Mouse (Mus musculus) limb, embryonic 14.5 days (tissue): ENCODE data around the gene Khnyn. TPM values are rescaled to one million over a fixed set of nuclear protein-coding genes. Genes with fewer than 3 reads are reported as not detected.

Experiments used
- ATAC-seq: fragments of 200-750 bp; cut with Nextera tagmentation; 2 replicates; pipeline ENCODE4 v1.8.0; 2017; ENCODE audit warnings: low read depth, moderate number of reproducible peaks, moderate TSS enrichment; ENCODE audit not compliant: low FRiP score
- DNase-seq: peaks from one replicate; pipeline ENCODE4 v3.0.0-alpha.2; 2015; ENCODE audit warnings: low spot score
- H3K27ac ChIP-seq: fragments of 300-500 bp; sonication (generic); replicated peaks from 2 replicates; pipeline ENCODE4 v1.5.1; 2014; ENCODE audit warnings: low read depth, mild to moderate bottlenecking, low read length, moderate library complexity, mixed read lengths
- H3K27me3 ChIP-seq: fragments of 300-500 bp; sonication (generic); 2 replicates; pipeline ENCODE4 v1.6.1; 2014; ENCODE audit warnings: low read length, mixed read lengths; ENCODE audit not compliant: control insufficient read depth, insufficient read depth
- H3K36me3 ChIP-seq: fragments of 300-500 bp; sonication (generic); 2 replicates; pipeline ENCODE4 v1.6.1; 2014; ENCODE audit warnings: mild to moderate bottlenecking, low read length, moderate library complexity, mixed read lengths; ENCODE audit not compliant: control insufficient read depth, insufficient read depth
- H3K4me1 ChIP-seq: fragments of 300-500 bp; sonication (generic); 2 replicates; pipeline ENCODE4 v1.6.1; 2014; ENCODE audit warnings: antibody characterized with exemption, low read length, mixed read lengths; ENCODE audit not compliant: control insufficient read depth, insufficient read depth
- H3K4me2 ChIP-seq: fragments of 300-500 bp; sonication (generic); replicated peaks from 2 replicates; pipeline ENCODE4 v1.6.1; 2014; ENCODE audit warnings: low read depth, mild to moderate bottlenecking, low read length, moderate library complexity; ENCODE audit not compliant: severe bottlenecking
- H3K4me3 ChIP-seq: fragments of 300-500 bp; sonication (generic); replicated peaks from 2 replicates; pipeline ENCODE4 v1.5.1; 2014; ENCODE audit warnings: low read length
- H3K9ac ChIP-seq: fragments of 300-500 bp; sonication (generic); 2 replicates; pipeline ENCODE4 v1.6.1; 2014; ENCODE audit warnings: mild to moderate bottlenecking, low read depth, low read length, moderate library complexity; ENCODE audit not compliant: severe bottlenecking
- H3K9me3 ChIP-seq: fragments of 300-500 bp; sonication (generic); 2 replicates; pipeline ENCODE4 v1.6.1; 2016; ENCODE audit warnings: low read length; ENCODE audit not compliant: control insufficient read depth
- POLR2A ChIP-seq: fragments of 200-500 bp; IDR thresholded peaks from 2 replicates; pipeline ENCODE4 v1.8.0; 2012; ENCODE audit warnings: inconsistent platforms, mild to moderate bottlenecking, moderate library complexity, borderline replicate concordance; ENCODE audit not compliant: insufficient read depth, insufficient read length; ENCODE audit errors: extremely low read depth
- WGBS: fragments of 180-500 bp; shearing (Covaris S2); extraction: QIAGEN DNeasy Blood & Tissue Kit; methylation state at CpG from one replicate; pipeline ENCODE4 v1.1.7; 2014; 5-methylcytosine and 5-hydroxymethylcytosine counted together
- polyA plus RNA-seq, 2 experiments: library from polyadenylated mRNA; depleted of rRNA in 1 of 2; stranded (reverse) in 1 of 2; unstranded in 1 of 2; fragments of >200 nt; fragmentation: Nextera tagmentation in 1 of 2; extraction: Ambion mirVana in 1 of 2; gene quantifications; 2 replicates each; pipeline versions ENCODE4 v1.2.1 to v1.2.3; 2012 to 2014

Gene Khnyn
- polyA plus RNA-seq (2012; rRNA removed) = 28.3 and 29.5 TPM in 2 replicates
- polyA plus RNA-seq (2014; fragmentation: Nextera tagmentation; extraction: Ambion mirVana) = 10.2 and 12.2 TPM in 2 replicates

DNA sequence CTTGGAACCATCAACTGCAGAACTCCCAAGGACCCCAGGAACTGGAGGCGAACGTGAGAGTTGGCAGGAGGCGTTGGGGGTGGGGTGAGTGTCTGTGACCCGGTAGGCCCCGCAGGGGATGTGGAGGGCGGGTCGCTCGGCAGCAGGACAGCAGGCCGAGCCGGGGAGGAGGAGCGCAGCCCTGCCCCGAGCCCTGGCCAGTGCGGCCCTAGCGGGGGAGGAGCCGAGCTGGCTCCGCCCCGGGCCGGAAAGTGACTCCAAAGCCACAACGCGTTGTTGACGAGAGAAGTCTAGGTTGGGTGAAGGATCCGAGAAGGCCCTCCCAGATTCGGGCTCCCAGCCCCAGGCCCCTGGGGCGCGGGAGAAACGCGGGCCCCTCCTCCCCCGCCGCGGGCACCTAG, at the start of gene Khnyn:
TSS of gene Khnyn (plus strand) at position 235 of the 401 bp plus-strand sequence.
- peak within 1 kb of the TSS; percentile 82 for H3K9ac ChIP-seq
- 6% methylated on average over 25 of the region's 30 CpGs for WGBS
- peak within 1 kb of the TSS; percentile 71 for H3K4me2 ChIP-seq
- peaks cover 15% of the 10 kb centered on the region for H3K4me1 ChIP-seq
- peak; percentile 87 for DNase-seq
- H3K9me3 ChIP-seq = no peaks in the 10 kb centered on the region
- peak; percentile 96 for ATAC-seq
- TF ChIP-seq POLR2A = peak; percentile 63; the same call in 1 of the 2 replicates
- H3K27ac ChIP-seq = peak within 1 kb of the TSS; percentile 88
- no peaks in the 10 kb centered on the region for H3K27me3 ChIP-seq
- H3K4me3 ChIP-seq = peak within 1 kb of the TSS; percentile 85
- H3K36me3 ChIP-seq = peaks cover 36% of the 10 kb centered on the region

DNA sequence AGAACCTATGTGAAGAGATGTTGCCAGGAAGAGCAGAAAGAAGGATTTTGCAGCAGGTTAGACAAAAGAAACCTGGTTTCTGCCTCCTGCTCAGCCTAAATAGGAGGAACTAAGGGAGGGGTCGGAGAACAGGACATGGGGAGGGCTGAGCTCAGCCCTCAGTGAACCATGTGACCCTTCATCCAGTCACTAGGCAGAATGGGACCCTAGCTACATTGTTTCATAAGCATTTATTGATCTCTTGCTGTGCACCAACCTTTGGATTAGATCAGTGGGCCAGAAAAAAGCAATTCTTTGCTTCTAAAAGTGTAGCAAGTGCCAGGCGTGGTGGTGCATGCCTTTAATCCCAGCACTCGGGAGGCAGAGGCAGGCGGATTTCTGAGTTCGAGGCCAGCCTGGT, 46.4 kb upstream of the Khnyn start:
- peaks cover 12% of the 10 kb centered on the region; the same call in 1 of the 2 replicates for H3K36me3 ChIP-seq
- no peak overlapping the region for H3K9ac ChIP-seq
- peaks cover 11% of the 10 kb centered on the region for H3K4me1 ChIP-seq
- ATAC-seq = no peak
- no peak for TF ChIP-seq POLR2A
- no peaks in the 10 kb centered on the region for H3K27me3 ChIP-seq
- 80% methylated on average over 5 of the region's 5 CpGs for WGBS
- no peak overlapping the region for H3K4me3 ChIP-seq
- H3K27ac ChIP-seq = no peak overlapping the region
- H3K9me3 ChIP-seq = no peaks in the 10 kb centered on the region
- no peak overlapping the region for H3K4me2 ChIP-seq
- DNase-seq = no peak

DNA sequence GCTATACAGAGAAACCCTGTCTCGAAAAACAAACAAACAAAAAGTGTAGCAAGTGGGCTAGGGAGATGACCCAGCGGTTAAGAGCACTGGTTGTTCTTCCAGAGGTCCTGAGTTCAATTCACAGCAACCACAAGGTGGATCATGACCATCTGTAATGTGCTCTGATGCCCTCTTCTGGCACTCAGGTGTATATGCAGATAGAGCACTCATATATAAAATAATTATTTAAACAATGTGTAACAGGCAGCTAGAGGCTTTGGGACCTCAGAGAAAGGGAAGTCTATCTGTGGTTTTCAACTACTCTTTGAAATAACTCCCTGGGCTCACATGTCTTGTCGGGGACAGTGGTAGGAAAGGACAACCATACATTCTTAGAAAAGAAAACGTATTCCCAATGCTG, 46.0 kb upstream of the Khnyn start:
- Histone ChIP-seq H3K4me1 (peaks cover 11% of the 10 kb centered on the region), H3K9me3 (no peaks in the 10 kb centered on the region), H3K36me3 (0 out of 2 replicates have a peak, but pooled peaks cover 8% of the 10 kb centered on the region), H3K4me2 (no peak overlapping the region), H3K27me3 (no peaks in the 10 kb centered on the region), H3K4me3 (no peak overlapping the region), H3K27ac (no peak overlapping the region), H3K9ac (no peak overlapping the region)
- DNase-seq = no peak
- TF ChIP-seq POLR2A = no peak
- no peak for ATAC-seq
- WGBS = 89% methylated on average over 4 of the region's 4 CpGs

GRCm38 (mm10) chr14:55840853-55841366, 43.8 kb upstream of the Khnyn start:
- WGBS = 64% methylated on average over 4 of the region's 4 CpGs
- no peaks in the 10 kb centered on the region for H3K4me1 ChIP-seq
- H3K4me3 ChIP-seq = no peak overlapping the region
- ATAC-seq (no peak), DNase-seq (no peak)
- no peak overlapping the region for H3K27ac ChIP-seq
- H3K36me3 ChIP-seq = no peaks in the 10 kb centered on the region
- H3K27me3 ChIP-seq = no peaks in the 10 kb centered on the region
- no peak for TF ChIP-seq POLR2A
- no peak overlapping the region for H3K4me2 ChIP-seq
- no peak overlapping the region for H3K9ac ChIP-seq
- H3K9me3 ChIP-seq = no peaks in the 10 kb centered on the region

DNA sequence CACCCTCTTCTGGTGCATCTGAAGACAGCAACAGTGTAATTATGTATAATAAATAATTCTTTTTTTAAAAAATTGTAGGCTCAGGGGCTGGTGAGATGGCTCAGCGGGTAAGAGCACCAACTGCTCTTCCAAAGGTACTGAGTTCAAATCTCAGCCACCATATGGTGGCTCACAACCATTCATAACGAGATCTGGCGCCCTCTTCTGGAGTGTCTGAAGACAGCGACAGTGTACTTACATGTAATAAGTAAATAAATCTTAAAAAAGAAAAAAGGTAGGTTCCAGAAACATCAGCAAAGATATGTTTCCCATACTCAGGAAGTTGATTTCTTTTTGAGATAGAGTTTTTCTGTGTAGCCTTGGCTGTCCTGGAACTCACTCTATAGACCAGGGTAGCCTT, 42.0 kb upstream of the Khnyn start:
- Histone ChIP-seq H3K27me3 (no peaks in the 10 kb centered on the region), H3K36me3 (no peaks in the 10 kb centered on the region), H3K27ac (no peak overlapping the region), H3K4me2 (no peak overlapping the region), H3K9ac (no peak overlapping the region), H3K4me1 (no peaks in the 10 kb centered on the region), H3K9me3 (no peaks in the 10 kb centered on the region), H3K4me3 (no peak overlapping the region)
- 74% methylated on average over 4 of the region's 4 CpGs for WGBS
- TF ChIP-seq POLR2A = no peak
- DNase-seq = no peak
- ATAC-seq = no peak
